Mouse (Mus musculus) kidney, embryonic 14.5 days (tissue): ENCODE data around the gene Pianp. TPM values are rescaled to one million over a fixed set of nuclear protein-coding genes. Genes with fewer than 3 reads are reported as not detected.

Experiments used
- ATAC-seq: fragments of 200-750 bp; cut with Nextera tagmentation; 2 replicates; pipeline ENCODE4 v1.8.0; 2017; ENCODE audit warnings: moderate number of reproducible peaks, mild to moderate bottlenecking, moderate TSS enrichment, moderate library complexity; ENCODE audit not compliant: low FRiP score, low TSS enrichment
- H3K27ac ChIP-seq: fragments of 300-500 bp; sonication (generic); 2 replicates; pipeline ENCODE4 v1.5.1; 2014; ENCODE audit warnings: low read depth, mild to moderate bottlenecking, low read length, moderate library complexity, mixed read lengths
- H3K27me3 ChIP-seq: fragments of 300-500 bp; sonication (generic); 2 replicates; pipeline ENCODE4 v1.6.1; 2014; ENCODE audit warnings: mild to moderate bottlenecking, low read length; ENCODE audit not compliant: control insufficient read depth, insufficient read depth
- H3K36me3 ChIP-seq: fragments of 300-500 bp; sonication (generic); 2 replicates; pipeline ENCODE4 v1.6.1; 2014; ENCODE audit warnings: low read length, mixed read lengths; ENCODE audit not compliant: control insufficient read depth, insufficient read depth
- H3K4me1 ChIP-seq: fragments of 300-500 bp; sonication (generic); 2 replicates; pipeline ENCODE4 v1.6.1; 2014; ENCODE audit warnings: low read length, mixed read lengths; ENCODE audit not compliant: control insufficient read depth, insufficient read depth
- H3K4me2 ChIP-seq: fragments of 300-500 bp; sonication (generic); replicated peaks from 2 replicates; pipeline ENCODE4 v1.6.1; 2014; ENCODE audit warnings: low read depth, mild to moderate bottlenecking, low read length
- H3K4me3 ChIP-seq: fragments of 300-500 bp; sonication (generic); 2 replicates; pipeline ENCODE4 v1.5.1; 2014; ENCODE audit warnings: mild to moderate bottlenecking, low read length
- H3K9ac ChIP-seq: fragments of 300-500 bp; sonication (generic); 2 replicates; pipeline ENCODE4 v1.6.1; 2014; ENCODE audit warnings: low read depth, mild to moderate bottlenecking, low read length, moderate library complexity
- H3K9me3 ChIP-seq: fragments of 300-500 bp; sonication (generic); 2 replicates; pipeline ENCODE4 v1.6.1; 2016; ENCODE audit warnings: low read length; ENCODE audit not compliant: control insufficient read depth
- WGBS: fragments of 180-500 bp; shearing (Covaris S2); extraction: QIAGEN DNeasy Blood & Tissue Kit; methylation state at CpG from one replicate; pipeline ENCODE4 v1.1.7; 2014; 5-methylcytosine and 5-hydroxymethylcytosine counted together
- polyA plus RNA-seq: library from polyadenylated mRNA; unstranded; fragments of >200 nt; fragmentation: Nextera tagmentation; extraction: Ambion mirVana; gene quantifications from 2 replicates; pipeline ENCODE4 v1.2.1, GENCODE M21; 2014

The Pianp gene
- polyA plus RNA-seq, 1 experiment from 2014 or later, result 1.0 TPM

DNA sequence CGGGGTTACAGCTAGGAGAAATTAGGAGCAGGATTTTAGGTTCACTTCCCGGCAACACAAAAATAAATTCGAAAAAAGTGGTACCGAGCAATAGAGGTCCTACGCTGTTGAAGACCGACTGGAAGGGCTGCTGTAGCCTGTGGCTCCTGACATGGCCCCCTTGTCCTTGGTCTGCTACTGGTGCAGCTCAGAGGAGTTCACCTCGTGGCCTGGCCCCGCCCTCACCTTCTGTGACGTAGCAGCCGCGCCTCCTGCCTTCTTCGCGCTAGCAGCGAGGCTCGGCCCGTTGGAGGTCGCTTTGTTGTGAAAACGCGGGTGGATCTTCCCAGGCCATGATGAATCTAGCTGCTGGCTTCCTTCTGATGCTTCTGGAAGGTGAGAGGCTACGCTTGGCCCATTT is 53.2 kb downstream of the Pianp start, which contains the start of gene Acrbp:
Acrbp (plus strand) TSS at position 12 of the 400 bp plus-strand sequence.
- Histone ChIP-seq H3K27ac (no peak within 1 kb of the TSS), H3K9ac (no peak within 1 kb of the TSS)

GRCm38 (mm10) chr6:125051237-125051636 is 54.7 kb downstream of the Pianp start:
- 76% methylated on average over 5 of the region's 5 CpGs for WGBS
- Histone ChIP-seq H3K4me2 (no peak overlapping the region), H3K27me3 (no peaks in the 10 kb centered on the region), H3K9ac (no peak overlapping the region), H3K27ac (no peak overlapping the region), H3K4me3 (no peak overlapping the region), H3K36me3 (peaks cover 74% of the 10 kb centered on the region), H3K9me3 (no peaks in the 10 kb centered on the region), H3K4me1 (no peaks in the 10 kb centered on the region)
- no peak for ATAC-seq

More for the DNA sequence above, 53.2 kb downstream of the Pianp start, which contains the start of gene Acrbp:
- peaks cover 80% of the 10 kb centered on the region for H3K36me3 ChIP-seq
- no peaks in the 10 kb centered on the region for H3K27me3 ChIP-seq
- no peak within 1 kb of the TSS for H3K4me3 ChIP-seq
- WGBS, result 36% methylated on average over 20 of the region's 20 CpGs
- H3K4me2 ChIP-seq, result no peak within 1 kb of the TSS
- ATAC-seq, result no peak
- no peaks in the 10 kb centered on the region for H3K9me3 ChIP-seq
- H3K4me1 ChIP-seq, result no peaks in the 10 kb centered on the region

Other genes with a start within 250 kb of the Pianp start
- gene Gm45234, start 240.7 kb upstream of the Pianp start, polyA plus RNA-seq, result not detected in 2 replicates
- 17.5 and 17.7 TPM in 2 replicates for gene Atn1, start 240.2 kb upstream of the Pianp start, polyA plus RNA-seq
- gene Eno2, start 227.0 kb upstream of the Pianp start, polyA plus RNA-seq, result 8.8 and 10.8 TPM in 2 replicates
- 0.39 and 0.61 TPM in 2 replicates for gene Lrrc23, start 217.0 kb upstream of the Pianp start, polyA plus RNA-seq
- gene Spsb2, start 188.0 kb upstream of the Pianp start, polyA plus RNA-seq, result 8.7 and 11.4 TPM in 2 replicates
- 643 and 681 TPM in 2 replicates for gene Tpi1, start 182.4 kb upstream of the Pianp start, polyA plus RNA-seq
- 102 and 139 TPM in 2 replicates for gene Usp5, start 167.2 kb upstream of the Pianp start, polyA plus RNA-seq
- gene Cdca3, start 167.1 kb upstream of the Pianp start, polyA plus RNA-seq, result 201 and 232 TPM in 2 replicates
- gene Gnb3, start 156.4 kb upstream of the Pianp start, polyA plus RNA-seq, result 0.84 and 1.3 TPM in 2 replicates
- 25.8 and 29.5 TPM in 2 replicates for gene P3h3, start 138.9 kb upstream of the Pianp start, polyA plus RNA-seq
- gene Gpr162, start 132.7 kb upstream of the Pianp start, polyA plus RNA-seq, result 0.55 and 1.1 TPM in 2 replicates
- 0.16 TPM in 1 of 2 replicates, not detected in the other for gene Cd4, start 108.5 kb upstream of the Pianp start, polyA plus RNA-seq
- gene Lag3, start 85.0 kb upstream of the Pianp start, polyA plus RNA-seq, result 1.6 and 1.7 TPM in 2 replicates
- gene Ptms, start 76.6 kb upstream of the Pianp start, polyA plus RNA-seq, result 219 and 295 TPM in 2 replicates
- gene Mlf2, start 65.3 kb upstream of the Pianp start, polyA plus RNA-seq, result 396 and 402 TPM in 2 replicates
- gene Cops7a, start 31.2 kb upstream of the Pianp start, polyA plus RNA-seq, result 144 and 162 TPM in 2 replicates
- 12.5 and 15.0 TPM in 2 replicates for gene Zfp384, start 12.5 kb downstream of the Pianp start, polyA plus RNA-seq
- gene Ing4, start 43.1 kb downstream of the Pianp start, polyA plus RNA-seq, result 111 and 144 TPM in 2 replicates
- 14.0 and 14.7 TPM in 2 replicates for gene Acrbp, start 53.0 kb downstream of the Pianp start, polyA plus RNA-seq
- gene Lpar5, start 71.2 kb downstream of the Pianp start, polyA plus RNA-seq, result 0.43 and 0.45 TPM in 2 replicates
- gene Chd4, start 99.3 kb downstream of the Pianp start, polyA plus RNA-seq, result 72.1 and 106 TPM in 2 replicates
- 58.2 and 67.2 TPM in 2 replicates for gene Nop2, start 135.2 kb downstream of the Pianp start, polyA plus RNA-seq
- 7.0 and 7.4 TPM in 2 replicates for gene Iffo1, start 148.5 kb downstream of the Pianp start, polyA plus RNA-seq
- gene Gapdh, start 169.8 kb downstream of the Pianp start, polyA plus RNA-seq, result 2,196 and 2,293 TPM in 2 replicates
- gene Ncapd2, start 195.0 kb downstream of the Pianp start, polyA plus RNA-seq, result 99.6 and 150 TPM in 2 replicates
- gene Mrpl51, start 195.1 kb downstream of the Pianp start, polyA plus RNA-seq, result 203 and 238 TPM in 2 replicates
- 2.0 and 3.5 TPM in 2 replicates for gene Vamp1, start 218.9 kb downstream of the Pianp start, polyA plus RNA-seq
- 2.0 and 4.5 TPM in 2 replicates for gene Tapbpl, start 235.2 kb downstream of the Pianp start, polyA plus RNA-seq
- 1.5 and 2.0 TPM in 2 replicates for gene Cd27, start 240.3 kb downstream of the Pianp start, polyA plus RNA-seq